Mouse (Mus musculus) spleen, adult 2 months (tissue): Measurements from ENCODE around the gene Zfand3. TPM values are rescaled to one million over a fixed set of nuclear protein-coding genes. Genes with fewer than 3 reads are reported as not detected.

Experiments used
- DNase-seq, 2 experiments: peaks; one replicate each; pipeline versions ENCODE4 v3.0.0 to v3.0.0-alpha.2; 2012 to 2021; ENCODE audit warnings: low spot score in 2 of 2, low read depth in 1 of 2
- H3K27ac ChIP-seq: fragments of 200-500 bp; 2 replicates; pipeline ENCODE4 v1.5.1; 2012; ENCODE audit warnings: low read length, inconsistent platforms; ENCODE audit not compliant: insufficient read depth
- H3K27me3 ChIP-seq: fragments of 200-500 bp; 2 replicates; pipeline ENCODE4 v1.6.1; 2012; ENCODE audit warnings: mild to moderate bottlenecking, moderate library complexity, low read length, inconsistent platforms; ENCODE audit not compliant: control insufficient read depth, insufficient read depth
- H3K36me3 ChIP-seq: fragments of 200-500 bp; 2 replicates; pipeline ENCODE4 v1.6.1; 2012; ENCODE audit warnings: mild to moderate bottlenecking, low read length, inconsistent platforms; ENCODE audit not compliant: control insufficient read depth, insufficient read depth
- H3K4me1 ChIP-seq: fragments of 200-500 bp; 2 replicates; pipeline ENCODE4 v1.6.1; 2011; ENCODE audit warnings: inconsistent platforms; ENCODE audit not compliant: control insufficient read depth, insufficient read depth, insufficient read length
- H3K4me3 ChIP-seq: fragments of 200-500 bp; 2 replicates; pipeline ENCODE4 v1.5.1; 2011; ENCODE audit warnings: mild to moderate bottlenecking, inconsistent platforms; ENCODE audit not compliant: insufficient read depth, insufficient read length; ENCODE audit errors: extremely low read depth
- CTCF ChIP-seq: fragments of 200-500 bp; IDR thresholded peaks from 2 replicates; pipeline ENCODE4 v1.5.1; 2011; ENCODE audit warnings: mild to moderate bottlenecking, inconsistent platforms; ENCODE audit not compliant: insufficient read depth, insufficient read length, insufficient replicate concordance; ENCODE audit errors: extremely low read depth
- POLR2A ChIP-seq: fragments of 200-500 bp; IDR thresholded peaks from 2 replicates; pipeline ENCODE4 v1.6.1; 2011; ENCODE audit warnings: low read depth, low read length, inconsistent platforms
- WGBS: fragments of 180-500 bp; shearing (Covaris S2); methylation state at CpG from one replicate; pipeline ENCODE4 v1.1.7; 2018; 5-methylcytosine and 5-hydroxymethylcytosine counted together
- polyA plus RNA-seq: library from polyadenylated mRNA; depleted of rRNA; stranded (reverse); fragments of >200 nt; gene quantifications from 2 replicates; pipeline ENCODE4 v1.2.3, GENCODE M21; 2012

The Zfand3 gene
- polyA plus RNA-seq, 1 experiment = 50.5 TPM

- H3K27ac ChIP-seq = no peak overlapping the region
Observed at GRCm38 (mm10) chr17:30133641-30134040, 129.1 kb downstream of the Zfand3 start.

GRCm38 (mm10) chr17:30134955-30135735, 130.6 kb downstream of the Zfand3 start:
- Histone ChIP-seq H3K36me3 (peaks cover 7% of the 10 kb centered on the region), H3K27ac (no peak overlapping the region), H3K4me1 (no peaks in the 10 kb centered on the region; the same call in 1 of the 2 replicates), H3K27me3 (no peaks in the 10 kb centered on the region), H3K4me3 (no peak overlapping the region)
- no peak for DNase-seq
- TF ChIP-seq CTCF = no peak
- TF ChIP-seq POLR2A = no peak
- 89% methylated on average over 10 of the region's 10 CpGs for WGBS

More at GRCm38 (mm10) chr17:30133641-30134040, 129.1 kb downstream of the Zfand3 start:
- WGBS = 52% methylated on average over 12 of the region's 12 CpGs
- Histone ChIP-seq H3K4me3 (peak overlapping the region; percentile 5; the same call in 1 of the 2 replicates), H3K27me3 (no peaks in the 10 kb centered on the region), H3K36me3 (peaks cover 7% of the 10 kb centered on the region), H3K4me1 (no peaks in the 10 kb centered on the region; the same call in 1 of the 2 replicates)
- TF ChIP-seq CTCF (no peak), POLR2A (no peak)
- peak in 1 of 2 experiments; percentile 9 for DNase-seq

DNA sequence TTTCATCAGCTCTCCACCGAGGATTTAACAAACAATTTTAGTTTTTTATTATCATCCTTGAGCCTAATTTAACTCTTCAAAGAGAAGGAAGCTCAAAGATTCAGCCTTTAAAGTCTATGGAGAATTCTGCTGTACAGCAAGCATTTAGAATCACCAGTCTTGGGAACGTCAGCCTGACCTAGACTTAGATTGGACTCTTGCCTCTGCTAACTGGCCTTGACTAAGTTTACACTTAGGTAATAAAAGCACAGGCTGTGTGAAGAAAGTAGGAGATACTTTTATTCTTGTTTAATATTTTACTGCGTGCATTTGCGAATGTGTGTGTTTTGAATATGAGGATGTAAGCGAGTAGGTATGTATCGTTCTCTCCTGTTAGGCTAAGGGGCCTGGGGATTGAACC, 131.4 kb downstream of the Zfand3 start:
- WGBS = 93% methylated on average over 6 of the region's 6 CpGs
- Histone ChIP-seq H3K4me3 (no peak overlapping the region), H3K4me1 (no peaks in the 10 kb centered on the region; the same call in 1 of the 2 replicates), H3K27me3 (no peaks in the 10 kb centered on the region), H3K27ac (no peak overlapping the region), H3K36me3 (peaks cover 7% of the 10 kb centered on the region)
- no peak for DNase-seq
- TF ChIP-seq CTCF (no peak), POLR2A (no peak)

DNA sequence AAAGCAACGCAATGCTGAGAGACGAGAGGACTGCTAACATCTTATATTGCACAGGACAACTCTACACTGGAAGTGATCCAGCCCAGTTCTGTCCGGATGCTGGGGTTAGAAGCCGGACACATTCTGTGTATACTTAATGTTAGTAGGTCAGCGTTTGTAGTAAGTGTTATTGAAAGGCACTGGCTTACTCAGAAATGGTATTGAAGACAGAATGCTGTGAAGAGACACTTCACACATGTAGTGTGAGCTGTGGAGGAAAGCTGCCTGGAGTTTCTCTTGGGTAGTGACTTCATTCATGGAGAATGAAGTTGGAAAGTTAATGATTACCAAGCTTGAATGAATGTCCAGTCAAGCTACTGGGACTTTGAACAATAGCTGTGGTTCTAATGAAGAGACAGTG, 132.2 kb downstream of the Zfand3 start:
- peaks cover 7% of the 10 kb centered on the region for H3K36me3 ChIP-seq
- no peaks in the 10 kb centered on the region; the same call in 1 of the 2 replicates for H3K4me1 ChIP-seq
- TF ChIP-seq CTCF = no peak
- no peaks in the 10 kb centered on the region for H3K27me3 ChIP-seq
- H3K4me3 ChIP-seq = no peak overlapping the region
- no peak overlapping the region for H3K27ac ChIP-seq
- DNase-seq = no peak
- 90% methylated on average over 5 of the region's 5 CpGs for WGBS

DNA sequence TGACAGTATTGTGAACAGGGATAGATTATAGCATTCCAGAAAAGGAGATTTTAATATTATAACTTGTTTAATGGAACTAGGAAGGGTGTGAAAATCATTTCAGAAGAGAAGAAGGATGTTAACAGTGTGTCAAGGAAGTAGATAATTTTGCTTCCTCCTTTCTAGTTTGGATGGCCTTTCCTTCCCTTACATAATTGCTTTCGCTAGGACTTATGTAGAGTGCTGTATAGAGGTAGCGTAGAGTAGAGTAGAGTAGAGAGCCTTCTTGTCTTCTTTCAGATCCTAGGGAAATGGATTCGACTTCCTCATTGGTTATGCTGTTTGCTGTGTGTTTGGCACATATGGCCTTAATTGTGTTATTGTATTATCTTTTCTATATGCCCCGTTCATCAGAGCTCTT, 132.6 kb downstream of the Zfand3 start:
- DNase-seq = no peak
- no peaks in the 10 kb centered on the region; the same call in 1 of the 2 replicates for H3K4me1 ChIP-seq
- H3K27ac ChIP-seq = no peak overlapping the region
- WGBS = 86% methylated on average over 4 of the region's 4 CpGs
- no peak overlapping the region for H3K4me3 ChIP-seq
- no peaks in the 10 kb centered on the region for H3K27me3 ChIP-seq
- peaks cover 7% of the 10 kb centered on the region for H3K36me3 ChIP-seq
- TF ChIP-seq POLR2A = no peak
- no peak for TF ChIP-seq CTCF

DNA sequence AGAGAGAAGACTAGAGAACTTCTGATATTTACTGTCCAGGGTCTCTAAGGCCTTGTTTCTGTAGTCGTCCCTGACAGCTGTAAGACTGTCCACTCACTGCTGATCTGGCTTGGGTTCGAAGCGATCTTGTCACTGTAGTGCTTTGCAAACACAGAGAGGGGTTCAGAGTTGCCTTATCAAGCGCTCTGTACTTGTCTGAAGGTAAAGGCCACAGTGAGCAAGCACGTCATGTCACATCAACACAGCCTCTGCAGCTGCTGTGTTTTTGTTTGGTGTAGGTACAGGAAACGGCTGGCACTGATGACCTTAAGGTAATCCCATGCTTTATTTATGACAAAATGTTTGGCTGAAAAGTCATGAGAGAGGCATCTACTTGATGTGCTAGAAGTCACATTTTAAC, 139.6 kb downstream of the Zfand3 start:
- H3K4me1 ChIP-seq = no peaks in the 10 kb centered on the region
- 91% methylated on average over 6 of the region's 6 CpGs for WGBS
- no peaks in the 10 kb centered on the region for H3K36me3 ChIP-seq
- no peak for DNase-seq
- TF ChIP-seq CTCF (no peak), POLR2A (no peak)
- H3K4me3 ChIP-seq = no peak overlapping the region
- H3K27ac ChIP-seq = no peak overlapping the region
- no peaks in the 10 kb centered on the region for H3K27me3 ChIP-seq

DNA sequence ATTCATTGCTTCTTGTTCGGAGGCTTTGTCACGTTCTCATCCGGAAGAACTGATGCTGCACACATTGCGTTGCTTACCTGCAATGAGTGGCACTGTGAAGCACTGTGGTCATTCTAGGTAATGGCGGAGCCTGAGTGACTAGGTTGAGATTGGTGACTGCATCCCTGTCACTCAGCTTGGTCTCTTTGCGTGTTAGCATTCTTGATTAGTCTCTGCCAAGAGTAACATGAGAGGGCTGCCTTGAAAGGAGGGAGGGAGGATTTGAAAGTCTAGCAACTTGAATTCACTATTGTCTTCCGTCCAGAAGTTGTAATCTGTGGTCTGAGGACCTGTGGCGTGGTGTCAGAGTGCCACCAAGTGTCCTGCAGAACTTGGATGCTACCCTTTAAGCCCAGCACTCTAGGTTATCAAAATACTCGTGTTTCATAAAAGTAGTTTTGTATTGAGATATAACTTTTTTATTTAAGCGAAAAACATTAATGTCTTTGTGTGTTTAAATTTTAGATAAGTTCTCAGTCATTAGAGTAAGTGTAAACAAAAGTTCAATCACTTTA, 141.1 kb downstream of the Zfand3 start:
- Histone ChIP-seq H3K27me3 (no peaks in the 10 kb centered on the region), H3K4me3 (no peak overlapping the region), H3K27ac (no peak overlapping the region), H3K4me1 (no peaks in the 10 kb centered on the region), H3K36me3 (no peaks in the 10 kb centered on the region)
- TF ChIP-seq CTCF (no peak), POLR2A (no peak)
- DNase-seq = no peak
- WGBS = 91% methylated on average over 10 of the region's 10 CpGs
